Mouse (Mus musculus) spleen, adult 10 weeks (tissue): Measurements from ENCODE around the gene Crxos. TPM values are rescaled to one million over a fixed set of nuclear protein-coding genes. Genes with fewer than 3 reads are reported as not detected.

Experiments used
- polyA plus RNA-seq: library from polyadenylated mRNA; stranded (reverse); fragments of 350-450 nt; fragmentation: Illumina TruSeq; extraction: RNeasy Lipid Tissue Mini Kit (QIAGEN cat#74804); gene quantifications from one replicate; pipeline ENCODE4 v1.2.3, GENCODE M21; 2015; ENCODE audit warnings: low replicate concordance; ENCODE audit not compliant: insufficient read depth

The Crxos gene
- not detected for polyA plus RNA-seq

GRCm38 (mm10) chr7:15882317-15882716, at the start of gene Crxos:
Gene Crxos, plus strand, starts transcription at chr7:15882617.

GRCm38 (mm10) chr7:15839578-15839977, 42.8 kb upstream of the Crxos start, which contains the start of gene Obox6:
Gene Obox6, minus strand, starts transcription at chr7:15839678.

GRCm38 (mm10) chr7:15879756-15880155, 2.7 kb upstream of the Crxos start, which contains the start of gene Crx:
Gene Crx, minus strand, starts transcription at chr7:15879968.

GRCm38 (mm10) chr7:15922220-15922773, 39.9 kb downstream of the Crxos start, which contains the start of gene Selenow:
Gene Selenow, minus strand, starts transcription at chr7:15922402.

DNA sequence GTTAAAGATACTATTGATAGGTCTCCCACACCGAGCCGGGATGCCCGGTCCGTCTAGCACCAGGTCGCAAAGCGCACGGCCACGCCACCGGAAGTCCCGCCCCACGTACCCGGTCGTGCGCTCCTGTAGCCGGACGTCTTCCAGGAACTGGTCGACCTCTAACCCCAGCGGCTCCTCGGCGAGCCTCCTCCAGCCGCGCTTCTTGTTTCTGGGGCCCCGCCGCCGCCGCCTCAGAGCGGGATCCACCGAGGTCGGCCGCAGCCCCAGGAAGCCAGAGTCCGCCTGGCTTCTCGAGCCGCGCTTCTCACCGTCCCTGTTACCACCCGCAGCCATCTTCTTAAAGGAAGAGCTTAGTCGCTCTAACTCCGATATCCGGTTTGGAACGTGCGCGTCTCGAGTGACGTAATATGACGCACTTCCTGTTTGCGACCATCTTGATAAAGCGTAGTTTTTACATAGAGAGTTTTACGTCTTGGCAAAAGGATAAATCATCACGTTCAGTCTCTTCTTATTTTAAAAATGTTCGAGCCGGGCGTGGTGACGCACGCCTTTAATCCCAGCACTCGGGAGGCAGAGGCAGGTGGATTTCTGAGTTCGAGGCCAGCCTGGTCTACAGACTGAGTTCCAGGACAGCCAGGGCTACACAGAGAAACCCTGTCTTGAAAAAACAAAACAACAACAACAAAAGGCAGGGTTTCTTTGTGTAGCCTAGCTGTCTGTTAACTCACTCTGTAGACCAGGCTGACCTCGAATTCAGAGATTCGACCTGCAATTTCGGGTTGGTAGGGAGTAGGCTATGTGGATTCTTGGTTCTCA, 63.5 kb downstream of the Crxos start, which contains the start of gene Nop53:
Gene Nop53, minus strand, starts transcription at position 354 of the 816 bp plus-strand sequence.

Other genes with a start within 250 kb of the Crxos start
- not detected for gene Obox3, start 242.7 kb upstream of the Crxos start, polyA plus RNA-seq
- gene Obox5, start 132.5 kb upstream of the Crxos start, polyA plus RNA-seq, result not detected
- gene Obox6, start 42.9 kb upstream of the Crxos start, polyA plus RNA-seq, result not detected
- gene Crx, start 2.6 kb upstream of the Crxos start, polyA plus RNA-seq, result not detected
- 170 TPM for gene Selenow, start 39.8 kb downstream of the Crxos start, polyA plus RNA-seq
- 99.8 TPM for gene Nop53, start 63.5 kb downstream of the Crxos start, polyA plus RNA-seq
- 13.3 TPM for gene Ehd2, start 85.0 kb downstream of the Crxos start, polyA plus RNA-seq
- gene Bicra, start 165.3 kb downstream of the Crxos start, polyA plus RNA-seq, result 7.6 TPM
- gene Zfp541, start 179.2 kb downstream of the Crxos start, polyA plus RNA-seq, result not detected
- gene Napa, start 215.8 kb downstream of the Crxos start, polyA plus RNA-seq, result 60.6 TPM
- 29.5 TPM for gene Kptn, start 237.3 kb downstream of the Crxos start, polyA plus RNA-seq
- 0.66 TPM for gene Slc8a2, start 247.2 kb downstream of the Crxos start, polyA plus RNA-seq